Mouse (Mus musculus) erythroblast, embryonic 14.5 days (primary cell): ENCODE data around the gene Cfap36.

ENCODE experiments used
- GATA1 ChIP-seq: IDR thresholded peaks from 2 replicates; pipeline ENCODE4 v1.6.1; 2012; ENCODE audit warnings: low read length, inconsistent platforms, mixed read lengths
- TAL1 ChIP-seq: IDR thresholded peaks from 3 replicates; pipeline ENCODE4 v1.6.1; 2012; ENCODE audit warnings: low read length, inconsistent platforms, mixed read lengths

GRCm38 (mm10) chr11:29173706-29174436 lies 73.3 kb downstream of the Cfap36 start:
- TF ChIP-seq GATA1: no peak
- TF ChIP-seq TAL1: no peak
